Mouse (Mus musculus): ENCODE measurements around the gene 1700013F07Rik. TPM values are rescaled to one million over a fixed set of nuclear protein-coding genes. Genes with fewer than 3 reads are reported as not detected.

1700013F07Rik gene
- total RNA-seq, 2 experiments from 2014 or later = 2.0 to 2.9 TPM

Small RNAs within 50 kb of the gene (microRNA-seq; reads per million reads assigned to microRNA genes)
- gene Gm22860 = 0 reads per million in 2 experiments

Other genes with a start within 250 kb of the 1700013F07Rik start
- under 1 TPM in 1 of 2 experiments, not detected in 1; 0.94 TPM for gene Mybphl, start 169.2 kb upstream of the 1700013F07Rik start, total RNA-seq (2021)
- 10 to 100 TPM; 12.6 to 12.9 TPM for gene Psrc1, start 150.3 kb upstream of the 1700013F07Rik start, total RNA-seq (2021)
- gene Celsr2, start 118.6 kb upstream of the 1700013F07Rik start, total RNA-seq (2021) = 100 to 1,000 TPM; 184 to 194 TPM
- gene Sars, start 88.9 kb upstream of the 1700013F07Rik start, total RNA-seq (2021) = 100 to 1,000 TPM; 199 to 200 TPM
- gene 5330417C22Rik, start 2.4 kb downstream of the 1700013F07Rik start, total RNA-seq (2021) = 10 to 100 TPM; 17.1 to 19.7 TPM
- gene Tmem167b, start 28.3 kb downstream of the 1700013F07Rik start, total RNA-seq (2021) = 10 to 100 TPM; 44.4 to 45.3 TPM
- gene Taf13, start 37.5 kb downstream of the 1700013F07Rik start, total RNA-seq (2021) = 10 to 100 TPM; 37.0 to 43.6 TPM
- 100 to 1,000 TPM; 125 to 127 TPM for gene Wdr47, start 57.1 kb downstream of the 1700013F07Rik start, total RNA-seq (2021)
- 10 to 100 TPM; 24.3 to 25.2 TPM for gene Clcc1, start 119.8 kb downstream of the 1700013F07Rik start, total RNA-seq (2021)
- gene Gpsm2, start 188.2 kb downstream of the 1700013F07Rik start, total RNA-seq (2021) = 10 to 100 TPM; 16.1 to 18.0 TPM
- under 1 TPM in 1 of 2 experiments, not detected in 1; 0.14 TPM for gene Aknad1, start 205.5 kb downstream of the 1700013F07Rik start, total RNA-seq (2021)